Mouse (Mus musculus) MEL (cell line): ENCODE results near the gene Basp1.

Experiments used
- CTCF ChIP-seq, 3 experiments: IDR thresholded peaks in 2 of 3; conservative IDR thresholded peaks in 1 of 3; 2 replicates each; pipeline ENCODE4 v1.5.1; 2011 to 2012; ENCODE audit warnings: low read length in 3 of 3, low read depth in 2 of 3, mild to moderate bottlenecking in 2 of 3, improper control_type of control experiment in 1 of 3, inconsistent platforms in 1 of 3, mixed read lengths in 1 of 3, moderate library complexity in 1 of 3; ENCODE audit not compliant: control insufficient read depth in 1 of 3, insufficient read depth in 1 of 3, poor library complexity in 1 of 3, severe bottlenecking in 1 of 3
- MAFK ChIP-seq: IDR thresholded peaks from 2 replicates; pipeline ENCODE4 v1.6.1; 2011; ENCODE audit warnings: low read depth, mild to moderate bottlenecking, low read length, improper control_type of control experiment, borderline replicate concordance
- USF2 ChIP-seq, 2 experiments: IDR thresholded peaks; 2 replicates each; pipeline ENCODE4 v1.6.1; 2011 to 2012; ENCODE audit warnings: improper control_type of control experiment in 2 of 2, low read length in 2 of 2, borderline replicate concordance in 1 of 2, inconsistent platforms in 1 of 2, low read depth in 1 of 2, mild to moderate bottlenecking in 1 of 2; ENCODE audit not compliant: insufficient read depth in 1 of 2

GRCm38 (mm10) chr15:25376914-25377313, 36.6 kb downstream of the Basp1 start:
- no peak for TF ChIP-seq CTCF (IDR thresholded peaks at IDR 0.05 in 2 of 3, conservative IDR thresholded peaks at IDR 0.05 in 1 of 3; ENCODE audit: control insufficient read depth in 1 of 3, insufficient read depth in 1 of 3, low read depth in 2 of 3, low read length in 3 of 3, poor library complexity in 1 of 3, severe bottlenecking in 1 of 3)
- no peak for TF ChIP-seq MAFK
- TF ChIP-seq USF2 (IDR thresholded peaks at IDR 0.05; ENCODE audit: borderline replicate concordance in 1 of 2, insufficient read depth in 1 of 2, low read depth in 1 of 2, low read length in 2 of 2), result no peak
